ENCODE assay signal across 8 mouse cellular contexts in genomic region chr5:124578633-124579317, GRCm38 (mm10). TPM values are rescaled to one million over a fixed set of nuclear protein-coding genes. Genes with fewer than 3 reads are reported as not detected.
A peak's percentile ranks its signal among the peaks of the same experiment; 100 is the strongest.
DNase-seq lines count a peak whose midpoint lies in the region; ATAC-seq and TF ChIP-seq lines count a peak whose summit lies in the region.

Eif2b1 (minus strand) TSS chr5:124579131.
Gtf2h3 (plus strand) TSS chr5:124579140.

- peak within 1 kb of the TSS; percentile 49 for H3K9ac ChIP-seq in forebrain, embryonic 16.5 days (replicated peaks; ENCODE audit: low read depth, low read length)
- H3K9ac ChIP-seq in lung, embryonic 14.5 days = peak within 1 kb of the TSS; percentile 77

- no peaks in the 10 kb centered on the region for H3K9me3 ChIP-seq in G1E (replicated peaks)
- no peaks in the 10 kb centered on the region for H3K9me3 ChIP-seq in forebrain, embryonic 16.5 days (ENCODE audit: control insufficient read depth, low read length)
- H3K9me3 ChIP-seq in lung, embryonic 14.5 days (ENCODE audit: low read depth, low read length) = no peaks in the 10 kb centered on the region

- peaks cover 74% of the 10 kb centered on the region for H3K36me3 ChIP-seq in G1E (replicated peaks)
- H3K36me3 ChIP-seq in forebrain, embryonic 16.5 days (ENCODE audit: control insufficient read depth, insufficient read depth) = peaks cover 16% of the 10 kb centered on the region
- H3K36me3 ChIP-seq in lung, embryonic 14.5 days (ENCODE audit: insufficient read depth) = peaks cover 50% of the 10 kb centered on the region
- peaks cover 15% of the 10 kb centered on the region for H3K36me3 ChIP-seq in thymus, adult 2 months (ENCODE audit: control insufficient read depth, insufficient read depth, low read length)

- peak; percentile 74 for ATAC-seq in G1E (ENCODE audit: extremely low read depth, insufficient number of reproducible peaks, low FRiP score, poor library complexity, severe bottlenecking)
- ATAC-seq in forebrain, embryonic 16.5 days = peak; percentile 95
- peak; percentile 93 for ATAC-seq in lung, embryonic 14.5 days (ENCODE audit: insufficient read depth)

- H3K4me2 ChIP-seq in forebrain, embryonic 16.5 days (ENCODE audit: low read length) = peak within 1 kb of the TSS; percentile 97
- H3K4me2 ChIP-seq in lung, embryonic 14.5 days = peak within 1 kb of the TSS; percentile 89

- H3K4me3 ChIP-seq in G1E (ENCODE audit: low read depth, low read length) = peak within 1 kb of the TSS; percentile 74
- peak within 1 kb of the TSS; percentile 54 for H3K4me3 ChIP-seq in forebrain, embryonic 16.5 days (replicated peaks; ENCODE audit: low read length)
- peak within 1 kb of the TSS; percentile 83 for H3K4me3 ChIP-seq in layer of hippocampus, adult 2 months
- H3K4me3 ChIP-seq in lung, embryonic 14.5 days (ENCODE audit: low read depth, low read length) = peak within 1 kb of the TSS; percentile 86
- peak within 1 kb of the TSS; percentile 68 for H3K4me3 ChIP-seq in olfactory bulb, adult 2 months (ENCODE audit: insufficient read depth, low read depth, low read length)
- H3K4me3 ChIP-seq in thymus, adult 2 months (ENCODE audit: control insufficient read depth, insufficient read depth, low read length) = peak within 1 kb of the TSS; percentile 70

- no peak for TF ChIP-seq CTCF in G1E (IDR thresholded peaks at IDR 0.05; ENCODE audit: low read depth, low read length)
- no peak for TF ChIP-seq CTCF in layer of hippocampus, adult 2 months (conservative IDR thresholded peaks at IDR 0.05)
- TF ChIP-seq CTCF in lung, embryonic 14.5 days (IDR thresholded peaks at IDR 0.05; ENCODE audit: low read depth) = no peak
- TF ChIP-seq CTCF in olfactory bulb, adult 2 months (IDR thresholded peaks at IDR 0.05; ENCODE audit: insufficient read depth, low read depth, low read length) = 0 out of 2 replicates have a peak, but pooled peaks have one; percentile 17
- no peak for TF ChIP-seq CTCF in thymus, adult 2 months (IDR thresholded peaks at IDR 0.05; ENCODE audit: borderline replicate concordance, control insufficient read depth, extremely low read depth, insufficient read depth, low read length, poor library complexity)

- peak; percentile 84 for DNase-seq in G1E (ENCODE audit: low spot score)
- peak; percentile 91 to 98 for DNase-seq in cerebellum, adult 18-20 months
- peak; percentile 92 to 97 for DNase-seq in heart, postnatal 36 days
- DNase-seq in layer of hippocampus, adult 2 months (ENCODE audit: low spot score in 2 of 2) = peak; percentile 93 to 96
- peak; percentile 99 for DNase-seq in lung, embryonic 14.5 days
- DNase-seq in thymus, adult 2 months = peak; percentile 92

- peak within 1 kb of the TSS; percentile 5; the same call in 1 of the 2 replicates for H3K27ac ChIP-seq in forebrain, embryonic 16.5 days (ENCODE audit: low read length)
- peak within 1 kb of the TSS; percentile 90 for H3K27ac ChIP-seq in layer of hippocampus, adult 2 months
- no peak within 1 kb of the TSS for H3K27ac ChIP-seq in lung, embryonic 14.5 days (ENCODE audit: low read depth)
- peak within 1 kb of the TSS; percentile 34; the same call in 1 of the 2 replicates for H3K27ac ChIP-seq in olfactory bulb, adult 2 months (ENCODE audit: insufficient read depth, low read depth, low read length)
- no peak within 1 kb of the TSS for H3K27ac ChIP-seq in thymus, adult 2 months (ENCODE audit: control insufficient read depth, insufficient read depth, low read length)

- no peaks in the 10 kb centered on the region for H3K27me3 ChIP-seq in G1E (ENCODE audit: insufficient read depth, low read length)
- H3K27me3 ChIP-seq in forebrain, embryonic 16.5 days (replicated peaks; ENCODE audit: control insufficient read depth, insufficient read depth, low read length) = no peaks in the 10 kb centered on the region
- no peaks in the 10 kb centered on the region for H3K27me3 ChIP-seq in lung, embryonic 14.5 days (ENCODE audit: insufficient read depth, low read length)
- no peaks in the 10 kb centered on the region for H3K27me3 ChIP-seq in thymus, adult 2 months (ENCODE audit: control insufficient read depth, insufficient read depth, low read length)

- TF ChIP-seq POLR2A in olfactory bulb, adult 2 months (IDR thresholded peaks at IDR 0.05; ENCODE audit: insufficient read depth, low read depth, low read length) = peak; percentile 95
- TF ChIP-seq POLR2A in thymus, adult 2 months (IDR thresholded peaks at IDR 0.05; ENCODE audit: control insufficient read depth, extremely low read depth, insufficient read depth, low read length, poor library complexity) = peak; percentile 78

- intact Hi-C loops in heart, postnatal 36 days (cut with DNase I) = no loop called here

- H3K4me1 ChIP-seq in G1E (ENCODE audit: insufficient read depth, low read depth, low read length) = peaks cover 57% of the 10 kb centered on the region
- peaks cover 20% of the 10 kb centered on the region for H3K4me1 ChIP-seq in forebrain, embryonic 16.5 days (replicated peaks; ENCODE audit: control insufficient read depth, insufficient read depth, low read length)
- peaks cover 11% of the 10 kb centered on the region for H3K4me1 ChIP-seq in lung, embryonic 14.5 days (ENCODE audit: insufficient read depth)
- H3K4me1 ChIP-seq in olfactory bulb, adult 2 months (ENCODE audit: control insufficient read depth, insufficient read depth, low read length) = peaks cover 9% of the 10 kb centered on the region
- peaks cover 10% of the 10 kb centered on the region for H3K4me1 ChIP-seq in thymus, adult 2 months (replicated peaks; ENCODE audit: control insufficient read depth, insufficient read depth, low read length)

- 1% methylated on average over 51 of the region's 51 CpGs for WGBS in forebrain, embryonic 16.5 days
- WGBS in lung, embryonic 14.5 days = under 1% methylated on average over 51 of the region's 51 CpGs
- 1% methylated on average over 51 of the region's 51 CpGs for WGBS in olfactory bulb, adult 2 months
- WGBS in thymus, adult 2 months = under 1% methylated on average over 51 of the region's 51 CpGs

RNA-seq across cellular contexts. Expression of gene Eif2b1, which starts in this region (rescaled TPM):
- total RNA-seq in G1E (2014; fragmentation: Nextera tagmentation) (43.9 and 72.5 TPM in 2 replicates), G1E (2017) (46.8 and 50.9 TPM in 2 replicates)
- 10.3 and 12.0 TPM in 2 replicates for polyA plus RNA-seq in G1E (2012)
- 71.1 and 80.1 TPM in 2 replicates for polyA plus RNA-seq in forebrain, embryonic 16.5 days (2015; fragmentation: Nextera tagmentation; extraction: Ambion mirVana)
- 10 to 100 TPM; 26.6 to 33.0 TPM for total RNA-seq in heart, postnatal 36 days (2021)
- 10 to 100 TPM; 36.7 to 36.8 TPM for total RNA-seq in layer of hippocampus, adult 2 months (2021)
- polyA plus RNA-seq in lung, embryonic 14.5 days (2014; fragmentation: Nextera tagmentation; extraction: Ambion mirVana) = 78.0 and 81.6 TPM in 2 replicates
- not detected in 2 replicates for polyA plus RNA-seq in olfactory bulb, adult 2 months (2012; ENCODE audit: insufficient read depth, insufficient read length, low replicate concordance, missing spikeins)
- 25.2 and 25.4 TPM in 2 replicates for polyA plus RNA-seq in thymus, adult 2 months (2012; rRNA removed)

RNA-seq across cellular contexts. Expression of gene Gtf2h3, which starts in this region (rescaled TPM):
- 88.9 and 122 TPM in 2 replicates for total RNA-seq in G1E (2014; fragmentation: Nextera tagmentation)
- 64.6 and 78.6 TPM in 2 replicates for total RNA-seq in G1E (2017)
- polyA plus RNA-seq in G1E (2012) = 4.1 and 8.2 TPM in 2 replicates
- polyA plus RNA-seq in forebrain, embryonic 16.5 days (2015; fragmentation: Nextera tagmentation; extraction: Ambion mirVana) = 49.3 and 59.1 TPM in 2 replicates
- 10 to 100 TPM; 18.0 to 19.5 TPM for total RNA-seq in heart, postnatal 36 days (2021)
- total RNA-seq in layer of hippocampus, adult 2 months (2021) = 10 to 100 TPM; 31.7 to 35.7 TPM
- 71.0 and 74.4 TPM in 2 replicates for polyA plus RNA-seq in lung, embryonic 14.5 days (2014; fragmentation: Nextera tagmentation; extraction: Ambion mirVana)
- polyA plus RNA-seq in olfactory bulb, adult 2 months (2012; ENCODE audit: insufficient read depth, insufficient read length, low replicate concordance, missing spikeins) = not detected in 2 replicates
- polyA plus RNA-seq in thymus, adult 2 months (2012; rRNA removed) = 55.7 and 57.6 TPM in 2 replicates

Comparison
In these comparisons a context has a peak if more than half of its experiments do, and no peak if none do; other contexts are left out.
1. H3K27ac ChIP-seq: peak in forebrain, embryonic 16.5 days (single experiment), layer of hippocampus, adult 2 months (single experiment) and olfactory bulb, adult 2 months (single experiment); none in lung, embryonic 14.5 days (single experiment) and thymus, adult 2 months (single experiment).
2. Peak in every context shown above with its lines, with median percentiles within 50 percentile points of each other: ATAC-seq, DNase-seq and H3K4me3 ChIP-seq.